Mouse (Mus musculus): ENCODE measurements at regions not wholly inside any gene's neighbourhood (a gene's known extent, or its start where the extent isn't known, plus 50 kb on each side); places are given as distances from the start of the nearest gene placed in this dataset.

- no peak overlapping the region for H3K27ac ChIP-seq (ENCODE audit: insufficient read depth, low read depth)
- dilution Hi-C loops (cut with MboI; ENCODE audit: extremely low pct_ligation_motif_present, extremely low pct_unique_long_range_greater_than_20kb, low sequenced_read_pairs): no loop called here
Measured at GRCm38 (mm10) chr4:26273754-26274153, 72.9 kb downstream of the Manea start.

GRCm38 (mm10) chr4:26259230-26260029 is 87.3 kb downstream of the Manea start:
- Histone ChIP-seq H3K9ac (ENCODE audit: insufficient read depth, low read depth) (no peak overlapping the region), H3K4me1 (ENCODE audit: control insufficient read depth in 1 of 2, insufficient read depth in 2 of 2) (no peaks in the 10 kb centered on the region), H3K27me3 (replicated peaks) (no peaks in the 10 kb centered on the region), H3K4me2 (ENCODE audit: insufficient read depth, low read depth, poor library complexity, severe bottlenecking) (no peak overlapping the region), H3K36me3 (replicated peaks in 1 of 2; ENCODE audit: control insufficient read depth in 1 of 2, insufficient read depth in 1 of 2, low read length in 1 of 2) (no peaks in the 10 kb centered on the region), H3K79me2 (replicated peaks; ENCODE audit: control insufficient read depth, extremely low read depth, insufficient read depth, poor library complexity, severe bottlenecking) (no peaks in the 10 kb centered on the region), H3K27ac (ENCODE audit: insufficient read depth, low read depth) (no peak overlapping the region), H3K4me3 (replicated peaks in 1 of 3; ENCODE audit: low read depth in 2 of 3, low read length in 2 of 3, poor library complexity in 1 of 3) (no peak overlapping the region), H3K9me3 (replicated peaks; ENCODE audit: low read length) (no peaks in the 10 kb centered on the region)
- TF ChIP-seq EP300 (IDR thresholded peaks at IDR 0.05; ENCODE audit: low read length) (no peak), TBP (conservative IDR thresholded peaks at IDR 0.05; ENCODE audit: low read depth, low read length) (no peak), ZC3H11A (IDR thresholded peaks at IDR 0.05; ENCODE audit: low read depth, low read length) (no peak), POLR2A (IDR thresholded peaks at IDR 0.05; ENCODE audit: low read depth, low read length) (no peak), BHLHE40 (IDR thresholded peaks at IDR 0.05; ENCODE audit: low read depth, low read length) (no peak)
- DNase-seq (ENCODE audit: extremely low read depth): no peak
- dilution Hi-C loops (cut with MboI; ENCODE audit: extremely low pct_ligation_motif_present, extremely low pct_unique_long_range_greater_than_20kb, low sequenced_read_pairs) (no loop called here), in situ Hi-C loops (cut with MboI; ENCODE audit: low pct_ligation_motif_present, low pct_unique_long_range_greater_than_20kb, low sequenced_read_pairs) (no loop called here)

More at GRCm38 (mm10) chr4:26273754-26274153, 72.9 kb downstream of the Manea start:
- no peak for DNase-seq (ENCODE audit: extremely low read depth)
- no peaks in the 10 kb centered on the region for H3K9me3 ChIP-seq (replicated peaks; ENCODE audit: low read length)
- no peak for TF ChIP-seq SMC3 (IDR thresholded peaks at IDR 0.05; ENCODE audit: low read depth, low read length)
- no peak for TF ChIP-seq EP300 (IDR thresholded peaks at IDR 0.05; ENCODE audit: low read length)
- TF ChIP-seq BHLHE40 (IDR thresholded peaks at IDR 0.05; ENCODE audit: low read depth, low read length): no peak
- no peak for TF ChIP-seq CHD2 (IDR thresholded peaks at IDR 0.05; ENCODE audit: low read length)
- no peak for TF ChIP-seq ZMIZ1 (IDR thresholded peaks at IDR 0.05; ENCODE audit: low read depth, low read length)
- TF ChIP-seq CHD1 (IDR thresholded peaks at IDR 0.05; ENCODE audit: low read depth, low read length): no peak
- TF ChIP-seq ELF1 (IDR thresholded peaks at IDR 0.05; ENCODE audit: low read depth, low read length): no peak
- TF ChIP-seq MEF2A (IDR thresholded peaks at IDR 0.05; ENCODE audit: borderline replicate concordance, low read depth, low read length): no peak
- TF ChIP-seq ZKSCAN1 (IDR thresholded peaks at IDR 0.05; ENCODE audit: borderline replicate concordance, low read depth, low read length): no peak
- no peak for TF ChIP-seq MAFK (IDR thresholded peaks at IDR 0.05; ENCODE audit: insufficient replicate concordance, low read length)
- TF ChIP-seq TBP (conservative IDR thresholded peaks at IDR 0.05; ENCODE audit: low read depth, low read length): no peak
- TF ChIP-seq USF1 (IDR thresholded peaks at IDR 0.05; ENCODE audit: low read depth, low read length): no peak
- TF ChIP-seq POLR2AphosphoS2 (IDR thresholded peaks at IDR 0.05; ENCODE audit: low read depth, low read length): no peak
- TF ChIP-seq RAD21 (IDR thresholded peaks at IDR 0.05; ENCODE audit: low read depth, low read length): no peak
- TF ChIP-seq NRF1 (IDR thresholded peaks at IDR 0.05; ENCODE audit: low read depth, low read length): no peak
- TF ChIP-seq GABPA (IDR thresholded peaks at IDR 0.05; ENCODE audit: insufficient replicate concordance, low read depth, low read length): no peak
- H3K36me3 ChIP-seq (replicated peaks in 1 of 2; ENCODE audit: control insufficient read depth in 1 of 2, insufficient read depth in 1 of 2, low read length in 1 of 2): no peaks in the 10 kb centered on the region
- H3K4me1 ChIP-seq (ENCODE audit: control insufficient read depth in 1 of 2, insufficient read depth in 2 of 2): no peaks in the 10 kb centered on the region
- in situ Hi-C loops (cut with MboI; ENCODE audit: low pct_ligation_motif_present, low pct_unique_long_range_greater_than_20kb, low sequenced_read_pairs): no loop called here
- no peak overlapping the region for H3K4me2 ChIP-seq (ENCODE audit: insufficient read depth, low read depth, poor library complexity, severe bottlenecking)
- H3K9ac ChIP-seq (ENCODE audit: insufficient read depth, low read depth): no peak overlapping the region
- H3K79me2 ChIP-seq (replicated peaks; ENCODE audit: control insufficient read depth, extremely low read depth, insufficient read depth, poor library complexity, severe bottlenecking): no peaks in the 10 kb centered on the region
- no peaks in the 10 kb centered on the region for H3K27me3 ChIP-seq (replicated peaks)
- H3K4me3 ChIP-seq (replicated peaks in 1 of 3; ENCODE audit: low read depth in 2 of 3, low read length in 2 of 3, poor library complexity in 1 of 3): no peak overlapping the region
